Mouse (Mus musculus) adrenal gland, adult (tissue): ENCODE data around the gene Bub1.
A peak's percentile ranks its signal among the peaks of the same experiment; 100 is the strongest.

Experiments used
- DNase-seq, 2 experiments: peaks; one replicate each; pipeline ENCODE4 v3.0.0; 2022 to 2023; ENCODE audit warnings: low spot score in 1 of 2; ENCODE audit not compliant: inconsistent age in 2 of 2

The Bub1 gene

GRCm38 (mm10) chr2:127831401-127832102, at the start of gene Bub1:
Bub1 (minus strand) TSS chr2:127831865.
- DNase-seq = peak; percentile 93 to 97

GRCm38 (mm10) chr2:127881063-127881462, 49.4 kb upstream of the Bub1 start:
- no peak for DNase-seq

GRCm38 (mm10) chr2:127864381-127864780, 32.7 kb upstream of the Bub1 start:
- no peak for DNase-seq

- peak; percentile 38 to 73 for DNase-seq
Measured at GRCm38 (mm10) chr2:127854332-127854991, 22.8 kb upstream of the Bub1 start.

GRCm38 (mm10) chr2:127850371-127850770, 18.7 kb upstream of the Bub1 start:
- no peak for DNase-seq

GRCm38 (mm10) chr2:127846571-127846970, 14.9 kb upstream of the Bub1 start:
- DNase-seq = no peak

GRCm38 (mm10) chr2:127846008-127846407, 14.3 kb upstream of the Bub1 start:
- DNase-seq = no peak

- peak in 1 of 2 experiments; percentile 49 for DNase-seq
Measured at GRCm38 (mm10) chr2:127845346-127845982, 13.8 kb upstream of the Bub1 start.

GRCm38 (mm10) chr2:127842421-127842820, 10.8 kb upstream of the Bub1 start:
- DNase-seq = peak in 1 of 2 experiments; percentile 38

GRCm38 (mm10) chr2:127841402-127841801, 9.7 kb upstream of the Bub1 start:
- no peak for DNase-seq

- no peak for DNase-seq
Measured at GRCm38 (mm10) chr2:127839425-127839824, 7.8 kb upstream of the Bub1 start.

GRCm38 (mm10) chr2:127838576-127838975, 6.9 kb upstream of the Bub1 start, which contains the start of gene Acoxl:
Acoxl (plus strand) TSS chr2:127838876.
- DNase-seq = no peak

- DNase-seq = peak in 1 of 2 experiments; percentile 59
Measured at GRCm38 (mm10) chr2:127832833-127833190, 1.1 kb upstream of the Bub1 start.

GRCm38 (mm10) chr2:127832103-127832832, 603 bp upstream of the Bub1 start:
- DNase-seq = no peak

- peak; percentile 92 to 97 for DNase-seq
Measured at GRCm38 (mm10) chr2:127791919-127792603, 39.6 kb downstream of the Bub1 start, which contains the start of gene Mtln. Mtln (minus strand) TSS chr2:127792488.

- DNase-seq = peak in 1 of 2 experiments; percentile 69
Measured at GRCm38 (mm10) chr2:127789651-127790270, 41.9 kb downstream of the Bub1 start.

- DNase-seq = peak in 1 of 2 experiments; percentile 76
Measured at GRCm38 (mm10) chr2:127789138-127789537, 42.5 kb downstream of the Bub1 start.

- peak; percentile 88 to 94 for DNase-seq
Measured at GRCm38 (mm10) chr2:127788440-127789116, 43.1 kb downstream of the Bub1 start, which contains the start of gene Nphp1. Nphp1 (minus strand) TSS chr2:127788897.

GRCm38 (mm10) chr2:127787226-127787625, 44.4 kb downstream of the Bub1 start:
- no peak for DNase-seq
